Mouse (Mus musculus) embryonic facial prominence, embryonic 14.5 days (tissue): ENCODE measurements around the gene Sec22a. TPM values are rescaled to one million over a fixed set of nuclear protein-coding genes. Genes with fewer than 3 reads are reported as not detected.

ENCODE experiments used
- ATAC-seq: fragments of 200-750 bp; cut with Nextera tagmentation; 2 replicates; pipeline ENCODE4 v1.8.0; 2017; ENCODE audit warnings: low read depth, moderate number of reproducible peaks, moderate TSS enrichment
- DNase-seq: peaks from one replicate; pipeline ENCODE4 v3.0.0-alpha.2; 2015; ENCODE audit warnings: low spot score
- H3K27ac ChIP-seq: fragments of 300-500 bp; sonication (generic); replicated peaks from 2 replicates; pipeline ENCODE4 v1.5.1; 2014; ENCODE audit warnings: low read depth, mild to moderate bottlenecking, low read length, moderate library complexity
- H3K27me3 ChIP-seq: fragments of 300-500 bp; sonication (generic); replicated peaks from 2 replicates; pipeline ENCODE4 v1.6.1; 2014; ENCODE audit warnings: low read length; ENCODE audit not compliant: control insufficient read depth, insufficient read depth
- H3K36me3 ChIP-seq: fragments of 300-500 bp; sonication (generic); 2 replicates; pipeline ENCODE4 v1.6.1; 2014; ENCODE audit warnings: low read length, mixed read lengths; ENCODE audit not compliant: control insufficient read depth, insufficient read depth
- H3K4me1 ChIP-seq: fragments of 300-500 bp; sonication (generic); 2 replicates; pipeline ENCODE4 v1.6.1; 2014; ENCODE audit warnings: antibody characterized with exemption, low read length; ENCODE audit not compliant: control insufficient read depth, insufficient read depth
- H3K4me2 ChIP-seq: fragments of 300-500 bp; sonication (generic); 2 replicates; pipeline ENCODE4 v1.6.1; 2014; ENCODE audit warnings: low read depth, mild to moderate bottlenecking, low read length, moderate library complexity, mixed read lengths
- H3K4me3 ChIP-seq: fragments of 300-500 bp; sonication (generic); 2 replicates; pipeline ENCODE4 v1.5.1; 2014; ENCODE audit warnings: low read depth, mild to moderate bottlenecking, low read length
- H3K9ac ChIP-seq: fragments of 300-500 bp; sonication (generic); 2 replicates; pipeline ENCODE4 v1.6.1; 2014; ENCODE audit warnings: low read depth, mild to moderate bottlenecking, low read length, moderate library complexity, mixed read lengths
- H3K9me3 ChIP-seq: fragments of 300-500 bp; sonication (generic); 2 replicates; pipeline ENCODE4 v1.6.1; 2016; ENCODE audit warnings: low read length; ENCODE audit not compliant: control insufficient read depth
- WGBS: fragments of 180-500 bp; shearing (Covaris S2); extraction: QIAGEN DNeasy Blood & Tissue Kit; methylation state at CpG from one replicate; pipeline ENCODE4 v1.1.7; 2014; 5-methylcytosine and 5-hydroxymethylcytosine counted together
- polyA plus RNA-seq: library from polyadenylated mRNA; unstranded; fragments of >200 nt; fragmentation: Nextera tagmentation; extraction: Ambion mirVana; gene quantifications from 2 replicates; pipeline ENCODE4 v1.2.1, GENCODE M21; 2014

Gene Sec22a
- polyA plus RNA-seq, 1 experiment from 2014 or later: 43.2 TPM

GRCm38 (mm10) chr16:35319335-35319734 lies 44.4 kb downstream of the Sec22a start:
- DNase-seq (peak; percentile 55), ATAC-seq (0 out of 2 replicates have a peak, but pooled peaks have one; percentile 37)
- H3K4me3 ChIP-seq: no peak overlapping the region
- no peaks in the 10 kb centered on the region for H3K27me3 ChIP-seq
- no peaks in the 10 kb centered on the region for H3K4me1 ChIP-seq
- no peak overlapping the region for H3K27ac ChIP-seq
- WGBS: 42% methylated on average over 4 of the region's 4 CpGs
- H3K9ac ChIP-seq: no peak overlapping the region
- H3K36me3 ChIP-seq: no peaks in the 10 kb centered on the region
- H3K9me3 ChIP-seq: no peaks in the 10 kb centered on the region
- no peak overlapping the region for H3K4me2 ChIP-seq

- no peak overlapping the region for H3K4me3 ChIP-seq
- peaks cover 7% of the 10 kb centered on the region for H3K36me3 ChIP-seq
- no peaks in the 10 kb centered on the region for H3K9me3 ChIP-seq
- ATAC-seq (no peak), DNase-seq (no peak)
- H3K27me3 ChIP-seq: no peaks in the 10 kb centered on the region
- no peak overlapping the region for H3K9ac ChIP-seq
- no peak overlapping the region for H3K4me2 ChIP-seq
- H3K4me1 ChIP-seq: no peaks in the 10 kb centered on the region
- no peak overlapping the region for H3K27ac ChIP-seq
- WGBS: 81% methylated on average over 6 of the region's 6 CpGs
These were observed 45.3 kb downstream of the Sec22a start for GRCm38 (mm10) chr16:35318397-35318796.

- Histone ChIP-seq H3K4me3 (no peak overlapping the region), H3K4me2 (no peak overlapping the region), H3K4me1 (no peaks in the 10 kb centered on the region), H3K27me3 (no peaks in the 10 kb centered on the region), H3K9ac (no peak overlapping the region), H3K27ac (no peak overlapping the region), H3K36me3 (peaks cover 8% of the 10 kb centered on the region), H3K9me3 (no peaks in the 10 kb centered on the region)
- ATAC-seq (0 out of 2 replicates have a peak, but pooled peaks have one; percentile 30), DNase-seq (no peak)
- 68% methylated on average over 5 of the region's 5 CpGs for WGBS
These were observed 46.3 kb downstream of the Sec22a start for GRCm38 (mm10) chr16:35317460-35317859.

- H3K4me1 ChIP-seq: no peaks in the 10 kb centered on the region
- H3K36me3 ChIP-seq: peaks cover 8% of the 10 kb centered on the region
- no peaks in the 10 kb centered on the region for H3K9me3 ChIP-seq
- H3K4me2 ChIP-seq: no peak overlapping the region
- no peak overlapping the region for H3K27ac ChIP-seq
- DNase-seq (no peak), ATAC-seq (no peak)
- no peaks in the 10 kb centered on the region for H3K27me3 ChIP-seq
- no peak overlapping the region for H3K4me3 ChIP-seq
- H3K9ac ChIP-seq: no peak overlapping the region
These were observed 46.9 kb downstream of the Sec22a start for GRCm38 (mm10) chr16:35316856-35317264.

GRCm38 (mm10) chr16:35315496-35315895 lies 48.2 kb downstream of the Sec22a start:
- Histone ChIP-seq H3K36me3 (peaks cover 8% of the 10 kb centered on the region), H3K4me2 (no peak overlapping the region), H3K9ac (no peak overlapping the region), H3K4me1 (no peaks in the 10 kb centered on the region), H3K27ac (no peak overlapping the region), H3K4me3 (no peak overlapping the region), H3K27me3 (no peaks in the 10 kb centered on the region), H3K9me3 (no peaks in the 10 kb centered on the region)
- WGBS: 61% methylated on average over 3 of the region's 3 CpGs
- ATAC-seq (no peak), DNase-seq (no peak)

GRCm38 (mm10) chr16:35311586-35311985 lies 52.1 kb downstream of the Sec22a start:
- Histone ChIP-seq H3K4me2 (no peak overlapping the region), H3K27ac (no peak overlapping the region), H3K4me3 (no peak overlapping the region), H3K9me3 (no peaks in the 10 kb centered on the region), H3K9ac (no peak overlapping the region), H3K27me3 (no peaks in the 10 kb centered on the region), H3K36me3 (peaks cover 8% of the 10 kb centered on the region), H3K4me1 (no peaks in the 10 kb centered on the region)
- WGBS: 61% methylated on average over 8 of the region's 8 CpGs
- no peak for ATAC-seq
- DNase-seq: peak; percentile 6

GRCm38 (mm10) chr16:35310551-35311110 lies 53.1 kb downstream of the Sec22a start:
- no peak overlapping the region for H3K4me3 ChIP-seq
- H3K27me3 ChIP-seq: no peaks in the 10 kb centered on the region
- DNase-seq (no peak), ATAC-seq (no peak)
- 43% methylated on average over 2 of the region's 2 CpGs for WGBS
- H3K27ac ChIP-seq: no peak overlapping the region
- H3K4me2 ChIP-seq: no peak overlapping the region
- peaks cover 13% of the 10 kb centered on the region for H3K36me3 ChIP-seq
- H3K4me1 ChIP-seq: no peaks in the 10 kb centered on the region
- no peaks in the 10 kb centered on the region for H3K9me3 ChIP-seq
- H3K9ac ChIP-seq: no peak overlapping the region

- DNase-seq (no peak), ATAC-seq (no peak)
- 76% methylated on average over 4 of the region's 4 CpGs for WGBS
These were observed 54.1 kb downstream of the Sec22a start for GRCm38 (mm10) chr16:35309634-35310033.

GRCm38 (mm10) chr16:35308486-35309143 lies 55.1 kb downstream of the Sec22a start:
- no peak for DNase-seq

More at GRCm38 (mm10) chr16:35309634-35310033, 54.1 kb downstream of the Sec22a start:
- Histone ChIP-seq H3K4me2 (no peak overlapping the region), H3K4me1 (no peaks in the 10 kb centered on the region), H3K27me3 (no peaks in the 10 kb centered on the region), H3K9me3 (no peaks in the 10 kb centered on the region), H3K4me3 (no peak overlapping the region), H3K36me3 (peaks cover 15% of the 10 kb centered on the region), H3K9ac (no peak overlapping the region), H3K27ac (no peak overlapping the region)

More at GRCm38 (mm10) chr16:35308486-35309143, 55.1 kb downstream of the Sec22a start:
- Histone ChIP-seq H3K4me2 (no peak overlapping the region), H3K36me3 (peaks cover 15% of the 10 kb centered on the region), H3K4me1 (no peaks in the 10 kb centered on the region), H3K4me3 (no peak overlapping the region), H3K9me3 (no peaks in the 10 kb centered on the region), H3K27ac (no peak overlapping the region), H3K27me3 (no peaks in the 10 kb centered on the region), H3K9ac (no peak overlapping the region)
- ATAC-seq: no peak
- 92% methylated on average over 6 of the region's 6 CpGs for WGBS
